Mouse (Mus musculus) inflammation-experienced regulatory T-cells, adult 16 weeks (primary cell): ENCODE results near the gene Gm5800. TPM values are rescaled to one million over a fixed set of nuclear protein-coding genes. Genes with fewer than 3 reads are reported as not detected.

Experiments
- polyA plus RNA-seq: library from polyadenylated mRNA; unstranded; fragments of 100-300 nt; shearing (Covaris generic); gene quantifications from one replicate; pipeline ENCODE4 v1.2.1, GENCODE M21; 2017

Gm5800 gene
- not detected for polyA plus RNA-seq

DNA sequence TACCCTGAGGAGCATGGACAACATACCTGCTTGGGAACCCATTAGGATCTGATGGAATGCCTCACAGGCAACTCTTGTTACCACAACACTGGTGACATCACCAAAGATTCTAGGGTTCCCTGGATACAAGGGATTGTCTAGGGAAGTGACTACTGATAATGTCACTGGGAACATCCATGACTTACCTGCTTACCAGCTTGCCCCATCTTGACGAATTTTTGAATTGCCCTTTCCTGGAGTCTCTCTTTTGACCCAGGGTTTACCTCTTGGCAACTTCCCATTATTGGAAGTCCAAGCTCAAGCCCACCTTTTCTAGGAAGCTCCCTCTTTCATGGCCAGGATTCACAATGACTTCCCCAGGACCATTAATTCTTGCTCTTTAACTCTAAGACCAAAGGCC, at the start of gene Gm5800:
Gene Gm5800 (minus strand): TSS at position 101 of the 400 bp plus-strand sequence.

DNA sequence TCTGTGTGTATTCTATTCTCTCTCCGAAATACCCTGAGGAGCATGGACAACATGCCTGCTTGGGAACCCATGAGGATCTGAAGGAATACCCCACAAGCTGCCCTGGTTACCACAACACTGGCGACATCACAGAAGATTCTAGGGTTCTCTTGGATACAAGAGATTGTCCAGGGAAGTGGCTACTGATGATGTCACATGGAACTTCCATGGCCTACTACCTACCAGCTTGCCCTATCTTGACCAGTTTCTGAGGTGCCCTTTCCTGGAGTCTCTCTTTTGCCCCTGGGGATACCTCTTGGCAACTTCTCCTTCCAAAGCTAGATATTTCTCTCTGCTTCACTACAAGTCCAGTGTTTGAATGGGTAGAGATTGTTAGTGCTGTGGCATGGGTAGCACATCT, 21.6 kb downstream of the Gm5800 start, which contains the start of gene Gm17079:
Gene Gm17079 (minus strand): TSS at position 101 of the 400 bp plus-strand sequence.

Other genes with a start within 250 kb of the Gm5800 start
- not detected for gene Gm5622, start 164.4 kb downstream of the Gm5800 start, polyA plus RNA-seq
- not detected for gene Gm17175, start 143.1 kb downstream of the Gm5800 start, polyA plus RNA-seq
- not detected for gene Gm17174, start 125.0 kb downstream of the Gm5800 start, polyA plus RNA-seq
- not detected for gene Gm17078, start 105.9 kb downstream of the Gm5800 start, polyA plus RNA-seq
- not detected for gene Gm4181, start 81.5 kb downstream of the Gm5800 start, polyA plus RNA-seq
- not detected for gene Gm17079, start 21.7 kb downstream of the Gm5800 start, polyA plus RNA-seq
- gene Ang4, start 56.4 kb upstream of the Gm5800 start, polyA plus RNA-seq: not detected
- not detected for gene AY358078, start 82.9 kb upstream of the Gm5800 start, polyA plus RNA-seq
- not detected for gene Ear6, start 136.5 kb upstream of the Gm5800 start, polyA plus RNA-seq
- 110 TPM for gene Mettl17, start 167.7 kb upstream of the Gm5800 start, polyA plus RNA-seq
- gene Slc39a2, start 175.7 kb upstream of the Gm5800 start, polyA plus RNA-seq: 0.46 TPM
- 47.0 TPM for gene Ndrg2, start 197.0 kb upstream of the Gm5800 start, polyA plus RNA-seq
- not detected for gene Tppp2, start 201.2 kb upstream of the Gm5800 start, polyA plus RNA-seq
- gene Rnase13, start 205.6 kb upstream of the Gm5800 start, polyA plus RNA-seq: not detected